Mouse (Mus musculus): ENCODE results near the gene Bahcc1. TPM values are rescaled to one million over a fixed set of nuclear protein-coding genes. Genes with fewer than 3 reads are reported as not detected.

Bahcc1 gene
- total RNA-seq, 2 experiments from 2014 or later, result 17.6 to 19.0 TPM

- DNase-seq (ENCODE audit: low spot score in 2 of 2), result no peak
These were observed 61.0 kb downstream of the Bahcc1 start for GRCm38 (mm10) chr11:120293714-120294113.

- no peak for DNase-seq (ENCODE audit: low spot score in 2 of 2)
These were observed 63.8 kb downstream of the Bahcc1 start for GRCm38 (mm10) chr11:120296305-120297144.

- no peak for DNase-seq (ENCODE audit: low spot score in 2 of 2)
These were observed 65.0 kb downstream of the Bahcc1 start for GRCm38 (mm10) chr11:120297767-120298166.

- DNase-seq (ENCODE audit: low spot score in 2 of 2), result no peak
These were observed 65.8 kb downstream of the Bahcc1 start for GRCm38 (mm10) chr11:120298441-120299141.

- no peak for DNase-seq (ENCODE audit: low spot score in 2 of 2)
These were observed 66.7 kb downstream of the Bahcc1 start for GRCm38 (mm10) chr11:120299484-120299883.

GRCm38 (mm10) chr11:120303119-120303518 lies 70.4 kb downstream of the Bahcc1 start:
- no peak for DNase-seq (ENCODE audit: low spot score in 2 of 2)

GRCm38 (mm10) chr11:120303559-120304349 lies 71.0 kb downstream of the Bahcc1 start:
- DNase-seq (ENCODE audit: low spot score in 2 of 2), result no peak

- no peak for DNase-seq (ENCODE audit: low spot score in 2 of 2)
These were observed 71.6 kb downstream of the Bahcc1 start for GRCm38 (mm10) chr11:120304350-120304694.

- DNase-seq (ENCODE audit: low spot score in 2 of 2), result peak; percentile 62 to 87
These were observed 72.3 kb downstream of the Bahcc1 start for GRCm38 (mm10) chr11:120304886-120305534.

- DNase-seq (ENCODE audit: low spot score in 2 of 2), result no peak
These were observed 73.0 kb downstream of the Bahcc1 start for GRCm38 (mm10) chr11:120305535-120306365.

GRCm38 (mm10) chr11:120306366-120307131 lies 73.8 kb downstream of the Bahcc1 start:
- DNase-seq (ENCODE audit: low spot score in 2 of 2), result no peak

GRCm38 (mm10) chr11:120307132-120307413 lies 74.3 kb downstream of the Bahcc1 start:
- DNase-seq (ENCODE audit: low spot score in 2 of 2), result no peak

- DNase-seq (ENCODE audit: low spot score in 2 of 2), result peak; percentile 93 to 98
These were observed 75.1 kb downstream of the Bahcc1 start for GRCm38 (mm10) chr11:120307566-120308430.

GRCm38 (mm10) chr11:120308441-120309320 lies 75.9 kb downstream of the Bahcc1 start:
- DNase-seq (ENCODE audit: low spot score in 2 of 2), result no peak

GRCm38 (mm10) chr11:120310813-120311312 lies 78.1 kb downstream of the Bahcc1 start:
- DNase-seq (ENCODE audit: low spot score in 2 of 2), result peak; percentile 88 to 96

- no peak for DNase-seq (ENCODE audit: low spot score in 2 of 2)
These were observed 78.8 kb downstream of the Bahcc1 start for GRCm38 (mm10) chr11:120311561-120311960.

GRCm38 (mm10) chr11:120312069-120312468 lies 79.3 kb downstream of the Bahcc1 start:
- DNase-seq (ENCODE audit: low spot score in 2 of 2), result no peak

Measured in layer of hippocampus, adult 18-20 months (tissue).